Mouse (Mus musculus): ENCODE data around the gene Setd2. TPM values are rescaled to one million over a fixed set of nuclear protein-coding genes. Genes with fewer than 3 reads are reported as not detected.
A peak's percentile ranks its signal among the peaks of the same experiment; 100 is the strongest.

Setd2 gene
- total RNA-seq, 2 experiments from 2014 or later, result 113 to 161 TPM

DNA sequence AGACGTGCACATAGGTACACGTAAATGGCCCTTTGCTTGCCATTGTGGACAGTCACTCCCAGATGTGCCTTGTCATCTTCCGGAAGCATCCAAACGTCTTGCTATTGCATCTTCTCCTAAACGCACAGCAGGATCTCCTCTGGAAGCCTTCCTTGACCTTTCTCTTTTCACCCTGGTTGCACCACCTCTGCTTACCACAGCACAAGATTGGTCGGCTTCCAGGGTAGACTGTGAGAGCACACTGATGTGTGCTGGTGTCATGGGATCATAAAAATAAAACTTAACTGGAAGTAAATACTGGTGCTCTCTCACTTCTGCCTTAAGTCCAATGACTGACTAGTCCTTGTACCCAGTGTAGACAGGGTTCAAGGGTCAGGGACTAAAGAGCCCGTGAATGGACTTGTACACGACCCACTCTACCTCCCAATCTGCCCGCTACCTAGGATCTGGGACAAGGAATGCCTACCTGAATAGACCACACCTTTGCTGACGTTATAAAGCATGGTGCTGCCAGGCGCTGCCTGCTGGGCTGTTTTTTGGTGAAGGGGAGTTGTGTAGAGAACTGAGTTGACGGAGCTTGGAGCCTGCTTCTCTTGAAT is 90.3 kb downstream of the Setd2 start:
- no peak for ATAC-seq (replicated peaks; ENCODE audit: poor library complexity)

- no peak for ATAC-seq (replicated peaks; ENCODE audit: poor library complexity)
Observed at GRCm38 (mm10) chr9:110623416-110624195, 91.2 kb downstream of the Setd2 start.

DNA sequence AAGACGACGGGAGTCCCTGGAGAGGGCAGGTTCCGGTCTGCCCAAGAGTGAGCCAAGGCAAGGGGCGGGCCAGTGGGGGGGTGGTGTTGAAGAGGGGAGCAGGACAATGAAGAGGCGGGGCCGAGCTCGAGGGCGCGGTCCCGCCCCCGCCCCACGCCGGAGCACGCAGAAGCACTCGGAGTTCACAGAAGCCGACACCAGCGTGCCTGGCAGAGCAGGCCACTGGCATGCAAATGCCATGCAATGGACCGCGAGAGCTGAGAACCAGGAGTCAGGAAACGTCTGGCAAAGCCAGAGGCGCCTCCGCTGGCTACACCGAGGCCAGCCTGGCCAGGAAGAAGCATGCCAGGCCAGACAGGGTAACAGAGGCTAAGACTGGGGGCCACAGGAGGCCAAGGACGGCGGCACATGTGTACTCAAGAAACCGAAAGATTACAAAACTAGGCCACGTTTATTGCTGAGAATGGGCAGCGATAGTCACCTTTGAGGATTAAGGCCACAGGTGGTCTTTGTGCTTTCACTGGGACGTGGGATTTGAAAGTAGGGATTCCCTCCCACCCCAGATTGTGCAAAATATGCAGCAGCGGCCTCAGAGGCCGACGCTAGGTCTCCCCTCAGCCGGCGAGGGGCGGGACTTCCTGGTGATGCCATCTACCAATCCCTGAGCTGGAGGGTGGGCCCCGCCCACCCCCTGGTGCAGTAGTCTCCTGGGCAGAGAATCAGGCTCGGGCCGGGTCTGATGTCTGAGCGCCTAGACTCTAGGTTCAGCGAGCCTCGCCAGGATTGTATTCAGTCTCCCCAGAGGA is 92.2 kb downstream of the Setd2 start, which contains the start of gene Nradd:
Nradd (minus strand) TSS at position 92 of the 806 bp plus-strand sequence.
- peak; percentile 78 for ATAC-seq (replicated peaks; ENCODE audit: poor library complexity)

DNA sequence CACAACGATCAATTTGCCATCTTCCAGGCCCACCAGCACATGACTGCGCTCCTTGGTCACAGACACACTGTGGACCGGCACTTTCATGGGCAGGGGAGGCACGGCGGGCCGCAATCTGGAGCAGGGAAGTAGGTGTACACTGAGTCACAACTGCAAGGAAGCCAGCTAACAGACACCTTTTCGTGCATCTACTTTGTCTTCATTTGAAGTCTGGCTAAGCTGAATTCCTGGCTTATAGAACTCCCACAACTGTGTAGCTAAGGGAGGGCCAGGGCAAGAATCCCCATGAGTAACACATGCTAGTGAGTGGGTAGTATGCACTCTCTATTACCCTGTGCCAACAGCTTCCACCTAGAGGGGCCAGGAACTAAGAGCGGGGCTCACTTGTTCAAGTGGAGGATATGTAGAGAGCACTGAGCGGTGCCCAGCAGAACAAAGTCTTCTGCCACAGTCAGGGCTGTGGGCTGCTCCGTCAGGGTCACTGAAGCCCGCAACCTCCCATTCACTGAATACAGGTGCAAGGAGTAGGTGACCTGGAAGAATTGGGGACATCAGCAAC is 93.0 kb downstream of the Setd2 start:
- no peak for ATAC-seq (replicated peaks; ENCODE audit: poor library complexity)

GRCm38 (mm10) chr9:110630171-110630570 is 97.8 kb downstream of the Setd2 start:
- ATAC-seq (replicated peaks; ENCODE audit: poor library complexity), result no peak

- peak; percentile 70 for ATAC-seq (replicated peaks; ENCODE audit: poor library complexity)
Observed at GRCm38 (mm10) chr9:110631191-110631590, 98.8 kb downstream of the Setd2 start.

GRCm38 (mm10) chr9:110631651-110632275 is 99.4 kb downstream of the Setd2 start:
- no peak for ATAC-seq (replicated peaks; ENCODE audit: poor library complexity)

DNA sequence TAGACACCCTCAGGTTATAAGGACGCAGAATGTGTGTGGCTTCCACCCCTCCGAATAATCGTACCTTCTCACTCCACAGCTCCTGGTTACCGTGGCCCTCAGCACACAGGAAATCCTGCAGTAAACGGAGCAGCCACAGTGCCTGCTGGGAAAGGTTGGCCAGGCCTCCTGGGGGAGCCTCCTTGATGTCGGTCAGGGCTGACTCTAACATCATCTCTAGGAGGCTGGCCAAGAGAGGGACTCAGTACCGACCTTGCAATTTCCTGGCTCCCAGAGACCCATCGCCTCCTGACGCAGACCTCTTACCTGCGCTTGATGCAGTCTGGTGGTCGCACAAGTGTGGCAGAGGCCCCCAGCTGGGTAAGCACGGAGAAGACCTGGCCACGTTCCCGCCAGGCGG is 100.3 kb downstream of the Setd2 start:
- ATAC-seq (replicated peaks; ENCODE audit: poor library complexity), result no peak

- ATAC-seq (replicated peaks; ENCODE audit: poor library complexity), result no peak
Observed at GRCm38 (mm10) chr9:110633882-110634281, 101.5 kb downstream of the Setd2 start.

DNA sequence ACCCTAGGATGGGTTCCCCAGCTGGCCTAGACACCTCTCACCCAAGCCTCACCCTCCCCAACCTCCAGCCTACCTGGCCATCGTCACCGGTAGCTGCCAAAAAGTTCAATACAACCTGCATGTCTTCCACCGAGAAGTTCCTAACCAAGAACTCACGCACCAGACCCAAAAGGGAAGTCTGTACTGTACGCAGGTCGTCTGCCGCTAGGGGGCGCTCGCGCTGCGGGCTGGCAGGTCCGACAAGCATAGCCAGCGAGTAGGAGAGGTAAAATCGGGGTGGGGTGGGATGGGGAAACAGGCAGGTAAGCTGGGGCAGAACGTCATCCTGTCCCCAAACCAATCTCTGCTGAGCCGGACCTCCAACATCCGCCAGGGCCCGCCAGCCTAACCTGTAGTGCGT is 102.8 kb downstream of the Setd2 start:
- peak; percentile 70 for ATAC-seq (replicated peaks; ENCODE audit: poor library complexity)

DNA sequence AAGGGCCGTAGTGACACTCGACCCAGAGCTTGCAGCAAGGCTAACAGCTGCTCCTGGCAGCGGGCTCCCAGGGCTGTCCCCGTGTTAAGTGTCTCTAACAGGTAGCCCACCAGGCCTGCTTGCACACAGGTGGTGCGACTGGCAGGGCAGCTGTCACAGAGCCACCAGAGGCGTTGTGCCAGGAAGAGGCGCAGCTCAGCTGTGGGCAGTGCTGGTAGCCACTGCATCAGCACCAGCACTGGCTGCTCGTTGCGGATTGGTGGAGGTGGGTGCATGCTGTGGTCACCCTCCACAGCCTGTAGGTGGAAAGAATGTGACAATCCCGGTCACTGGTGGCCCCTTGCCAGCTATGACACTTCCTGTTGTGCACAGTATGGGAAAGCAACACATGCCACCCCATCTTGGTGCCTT is 106.2 kb downstream of the Setd2 start:
- no peak for ATAC-seq (replicated peaks; ENCODE audit: poor library complexity)

GRCm38 (mm10) chr9:110641006-110641405 is 108.6 kb downstream of the Setd2 start:
- ATAC-seq (replicated peaks; ENCODE audit: poor library complexity), result no peak

- ATAC-seq (replicated peaks; ENCODE audit: poor library complexity), result no peak
Observed at GRCm38 (mm10) chr9:110642812-110643524, 110.6 kb downstream of the Setd2 start.

- no peak for ATAC-seq (replicated peaks; ENCODE audit: poor library complexity)
Observed at GRCm38 (mm10) chr9:110643787-110644186, 111.4 kb downstream of the Setd2 start.

- ATAC-seq (replicated peaks; ENCODE audit: poor library complexity), result no peak
Observed at GRCm38 (mm10) chr9:110644295-110644694, 111.9 kb downstream of the Setd2 start.

GRCm38 (mm10) chr9:110645219-110645618 is 112.8 kb downstream of the Setd2 start:
- peak; percentile 79 for ATAC-seq (replicated peaks; ENCODE audit: poor library complexity)

GRCm38 (mm10) chr9:110649775-110650174 is 117.4 kb downstream of the Setd2 start:
- ATAC-seq (replicated peaks; ENCODE audit: poor library complexity), result no peak

DNA sequence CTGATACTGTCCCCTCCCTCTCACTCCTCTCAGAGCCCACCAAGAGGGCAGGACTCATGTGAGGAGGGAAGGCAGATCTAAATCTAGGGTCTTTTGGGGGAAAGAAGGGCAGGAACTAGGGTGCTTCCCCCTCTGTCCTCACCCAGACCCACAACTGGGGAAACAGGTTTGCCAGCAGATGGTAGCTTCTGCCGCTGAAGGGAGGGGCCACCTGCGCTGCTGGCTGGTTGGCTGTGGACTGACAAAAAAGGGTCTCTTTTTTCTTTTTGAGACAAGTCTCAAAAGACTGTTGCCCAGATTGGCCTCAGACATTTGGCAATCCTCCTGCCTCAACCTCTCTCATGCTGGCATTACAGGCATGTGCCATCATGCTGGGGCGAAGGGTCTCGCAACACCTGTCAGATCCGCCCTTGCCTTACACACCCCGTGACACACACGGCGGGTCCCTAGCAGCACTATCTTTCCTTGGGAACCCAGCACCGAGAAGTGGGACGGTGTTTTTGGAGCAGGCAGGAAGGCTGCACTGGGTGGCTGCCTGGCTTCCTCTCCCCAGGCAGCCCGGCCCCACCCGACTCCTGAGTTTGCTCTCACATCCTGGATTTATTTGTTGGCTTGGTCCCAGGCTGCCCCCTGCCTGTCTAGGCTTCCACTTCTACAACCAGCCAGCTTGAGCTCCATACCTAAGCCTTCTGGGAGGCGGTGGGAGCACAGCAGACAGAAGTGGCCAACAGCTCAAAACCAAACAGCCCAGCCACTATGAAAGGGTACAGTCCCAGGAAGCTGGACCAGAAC is 119.7 kb downstream of the Setd2 start:
- ATAC-seq (replicated peaks; ENCODE audit: poor library complexity), result peak; percentile 4

GRCm38 (mm10) chr9:110652963-110653654 is 120.7 kb downstream of the Setd2 start:
- ATAC-seq (replicated peaks; ENCODE audit: poor library complexity), result no peak
